Mouse (Mus musculus) ES-Bruce4 (cell line): ENCODE results near the gene Rtp2.

Source experiments
- CTCF ChIP-seq: IDR thresholded peaks from one replicate; pipeline ENCODE4 v1.8.1; 2011; ENCODE audit warnings: low read depth, low read length
- EP300 ChIP-seq: IDR thresholded peaks from 2 replicates; pipeline ENCODE4 v1.6.1; 2011; ENCODE audit warnings: low read depth, low read length; ENCODE audit not compliant: insufficient read depth
- POLR2A ChIP-seq: IDR thresholded peaks from one replicate; pipeline ENCODE4 v1.8.1; 2011; ENCODE audit warnings: low read length; ENCODE audit not compliant: insufficient read depth

- TF ChIP-seq POLR2A (no peak), CTCF (peak; percentile 74), EP300 (no peak)
Measured at GRCm38 (mm10) chr16:23898840-23899239, 33.4 kb downstream of the Rtp2 start.
